Mouse (Mus musculus) layer of hippocampus, postnatal 14 days (tissue): ENCODE measurements at regions not wholly inside any gene's neighbourhood (a gene's known extent, or its start where the extent isn't known, plus 50 kb on each side); places are given as distances from the start of the nearest gene placed in this dataset.

ENCODE experiments used
- DNase-seq, 2 experiments: peaks; one replicate each; pipeline ENCODE4 v3.0.0; 2021 to 2022; ENCODE audit warnings: low spot score in 2 of 2, mixed read lengths in 1 of 2

GRCm38 (mm10) chr13:72691783-72692729 is 63.4 kb downstream of the Irx2 start:
- DNase-seq, result peak in 1 of 2 experiments; percentile 10

GRCm38 (mm10) chr13:72707469-72707868 is 78.8 kb downstream of the Irx2 start:
- DNase-seq, result no peak

- no peak for DNase-seq
Measured at GRCm38 (mm10) chr13:72708728-72709127, 80.1 kb downstream of the Irx2 start.

GRCm38 (mm10) chr13:72710051-72710450 is 81.4 kb downstream of the Irx2 start:
- no peak for DNase-seq

- DNase-seq, result no peak
Measured at GRCm38 (mm10) chr13:72711136-72711535, 82.5 kb downstream of the Irx2 start.

- no peak for DNase-seq
Measured at GRCm38 (mm10) chr13:72711842-72712330, 83.3 kb downstream of the Irx2 start.

- no peak for DNase-seq
Measured at GRCm38 (mm10) chr13:72714793-72715192, 86.2 kb downstream of the Irx2 start.

GRCm38 (mm10) chr13:72715959-72716680 is 87.5 kb downstream of the Irx2 start:
- no peak for DNase-seq

GRCm38 (mm10) chr13:72727126-72727525 is 98.5 kb downstream of the Irx2 start:
- no peak for DNase-seq

- no peak for DNase-seq
Measured at GRCm38 (mm10) chr13:72735916-72736315, 107.3 kb downstream of the Irx2 start.

GRCm38 (mm10) chr13:72736992-72737391 is 108.4 kb downstream of the Irx2 start:
- DNase-seq, result no peak

- DNase-seq, result no peak
Measured at GRCm38 (mm10) chr13:72747187-72747586, 118.6 kb downstream of the Irx2 start.

GRCm38 (mm10) chr13:72755036-72755435 is 126.4 kb downstream of the Irx2 start:
- DNase-seq, result no peak

- DNase-seq, result no peak
Measured at GRCm38 (mm10) chr13:72762481-72762880, 133.9 kb downstream of the Irx2 start.

- no peak for DNase-seq
Measured at GRCm38 (mm10) chr13:72763337-72763736, 134.7 kb downstream of the Irx2 start.

- DNase-seq, result no peak
Measured at GRCm38 (mm10) chr13:72767306-72767705, 138.7 kb downstream of the Irx2 start.

- peak; percentile 55 to 63 for DNase-seq
Measured at GRCm38 (mm10) chr13:72769007-72769595, 140.5 kb downstream of the Irx2 start.

GRCm38 (mm10) chr13:72783026-72783726 is 154.6 kb downstream of the Irx2 start:
- no peak for DNase-seq

- no peak for DNase-seq
Measured at GRCm38 (mm10) chr13:72783727-72784070, 155.1 kb downstream of the Irx2 start.

- DNase-seq, result no peak
Measured at GRCm38 (mm10) chr13:72792695-72793094, 164.1 kb downstream of the Irx2 start.

GRCm38 (mm10) chr13:72800021-72800420 is 171.4 kb downstream of the Irx2 start:
- DNase-seq, result no peak
